Mouse (Mus musculus): ENCODE results near the gene Cic.

Gene Cic

DNA sequence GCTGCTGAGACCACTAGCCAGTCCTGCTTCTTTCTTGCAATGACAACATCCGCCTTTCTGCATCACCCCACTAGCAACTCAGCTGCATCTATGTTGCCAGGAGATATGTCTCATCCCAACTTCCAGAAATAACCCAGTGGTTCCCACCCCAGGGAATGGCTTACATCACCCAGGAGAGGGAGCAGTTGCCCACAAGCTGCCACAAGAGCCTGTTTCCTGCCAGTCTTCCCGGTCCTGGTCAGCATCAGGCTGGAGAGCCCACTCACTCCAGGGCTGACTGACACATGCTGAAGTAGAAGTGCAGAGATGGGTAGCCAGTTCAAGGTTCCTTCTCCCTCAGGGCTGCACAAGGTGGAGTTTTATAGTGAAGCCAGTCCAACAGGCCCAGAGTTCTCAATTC lies 26.4 kb upstream of the Cic start:
- intact Hi-C loops (cut with DNase I) = loop anchor here (5.0 kb wide), 2 partner anchors 76 to 91 kb away; partner anchors contain the start of gene Megf8

DNA sequence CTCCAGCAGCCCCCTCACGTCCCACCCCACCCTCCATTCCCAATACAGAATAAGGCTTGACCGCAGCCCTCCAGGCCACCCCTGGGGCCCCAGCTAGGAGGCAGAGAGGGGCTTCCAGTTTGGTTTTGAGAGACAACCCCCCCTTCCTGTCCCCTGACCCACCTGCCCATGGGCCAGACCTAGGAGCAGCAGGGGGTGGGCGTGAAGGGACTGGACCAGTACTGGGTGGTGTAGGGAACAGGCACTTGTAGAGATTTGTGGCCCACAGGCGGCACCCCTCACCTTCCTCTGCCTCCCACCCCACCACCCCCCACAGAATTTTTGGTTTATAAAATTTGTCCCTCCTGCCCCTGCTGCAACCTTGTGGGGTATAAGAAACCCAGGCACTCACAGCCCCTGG lies 24.1 kb upstream of the Cic start:
- intact Hi-C loops (cut with DNase I) = loop anchor here (5.0 kb wide), 2 partner anchors 74 to 89 kb away; partner anchors contain the start of gene Megf8

DNA sequence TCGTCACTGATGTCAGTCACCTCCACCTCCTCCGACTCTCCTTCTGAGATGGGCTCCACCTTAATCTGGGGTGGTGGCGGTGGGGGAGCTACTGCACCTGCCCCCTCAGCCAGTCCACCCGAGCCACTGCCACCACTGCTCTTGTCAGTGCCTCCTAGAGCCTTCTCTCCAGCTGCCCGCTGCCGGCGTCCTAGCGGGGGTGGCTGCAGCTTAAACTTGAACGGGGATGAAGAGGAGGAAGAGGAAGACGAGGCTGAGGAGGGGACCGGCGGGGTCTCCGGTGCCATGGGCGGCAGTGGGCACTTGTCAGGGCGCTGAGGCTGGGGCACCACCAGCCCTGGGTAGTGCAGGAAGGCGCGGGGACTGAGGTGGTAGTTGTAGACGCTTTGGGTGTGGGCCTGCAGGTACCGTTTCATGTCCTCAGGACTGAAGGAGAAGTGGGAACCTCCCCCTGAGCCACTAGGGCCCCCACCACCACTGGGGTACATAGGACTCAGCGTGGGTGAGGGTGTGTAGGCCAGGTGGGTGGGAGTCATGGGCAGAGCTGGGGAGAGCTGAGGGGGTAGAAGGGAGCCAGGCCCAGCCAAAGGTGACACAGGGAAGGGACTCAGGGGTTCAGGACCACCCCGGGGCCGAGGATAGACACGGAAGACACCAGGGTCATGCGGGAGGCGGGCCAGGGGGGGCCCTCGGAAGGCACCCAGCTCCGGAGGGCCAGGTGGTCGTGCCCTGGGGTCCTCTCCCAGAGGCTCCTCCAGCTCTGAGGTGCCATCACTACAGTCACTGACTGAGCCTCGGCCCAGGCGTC lies 22.7 kb upstream of the Cic start:
- intact Hi-C loops (cut with DNase I) = loop anchor here (5.0 kb wide), 2 partner anchors 73 to 88 kb away; partner anchors contain the start of gene Megf8

DNA sequence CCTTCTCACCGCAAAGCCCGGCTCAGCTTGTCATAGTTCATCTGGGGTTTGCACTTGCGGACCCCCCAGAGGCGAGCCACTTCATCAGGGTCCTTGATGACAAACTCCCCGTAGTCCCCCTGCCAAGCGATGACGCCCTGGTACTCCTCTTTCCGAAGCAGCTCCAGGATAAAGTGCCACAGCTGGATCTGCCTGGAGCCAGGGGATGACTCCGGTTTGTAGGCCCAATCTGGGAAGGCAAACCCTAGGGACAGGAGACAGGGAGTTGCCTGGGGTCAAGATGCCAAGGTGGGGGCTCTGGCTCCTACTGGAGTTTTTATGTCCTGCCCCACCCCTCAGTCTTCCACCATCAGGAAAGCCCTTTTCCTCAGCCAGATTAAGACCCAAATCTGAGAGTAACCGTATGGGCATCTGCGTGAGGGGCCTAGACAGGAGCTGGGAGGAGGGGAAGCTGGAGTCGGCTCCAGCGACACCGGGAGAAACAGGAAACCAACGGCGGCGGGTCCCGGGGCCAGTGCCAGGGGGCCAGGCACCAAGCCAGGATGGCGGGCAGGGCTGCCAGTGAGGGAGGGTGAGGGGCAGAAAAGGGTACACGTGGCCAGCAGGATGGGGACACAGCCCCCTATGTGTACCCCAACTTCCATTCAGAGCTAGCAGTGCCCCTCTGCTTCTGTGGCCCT lies 21.3 kb upstream of the Cic start:
- intact Hi-C loops (cut with DNase I) = no loop called here

DNA sequence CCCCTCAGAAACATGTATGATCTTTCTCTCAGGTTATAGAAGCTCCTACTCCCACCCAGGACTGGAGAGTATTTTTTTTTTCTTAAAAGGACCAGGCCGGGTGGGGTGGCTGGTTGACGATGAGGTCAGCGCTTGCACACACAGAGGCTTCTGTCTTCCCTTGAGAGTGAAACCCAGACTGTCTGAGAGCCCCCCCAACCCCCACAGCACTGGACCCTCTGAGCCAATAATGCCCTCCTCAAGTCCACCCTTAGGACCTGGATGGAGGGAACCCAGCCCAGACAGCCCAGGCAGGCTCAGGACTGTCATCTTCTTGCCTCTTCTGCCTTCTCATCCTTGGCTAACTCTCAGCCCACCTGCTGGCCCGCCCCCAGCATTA lies 20.8 kb upstream of the Cic start:
- intact Hi-C loops (cut with DNase I) = no loop called here

DNA sequence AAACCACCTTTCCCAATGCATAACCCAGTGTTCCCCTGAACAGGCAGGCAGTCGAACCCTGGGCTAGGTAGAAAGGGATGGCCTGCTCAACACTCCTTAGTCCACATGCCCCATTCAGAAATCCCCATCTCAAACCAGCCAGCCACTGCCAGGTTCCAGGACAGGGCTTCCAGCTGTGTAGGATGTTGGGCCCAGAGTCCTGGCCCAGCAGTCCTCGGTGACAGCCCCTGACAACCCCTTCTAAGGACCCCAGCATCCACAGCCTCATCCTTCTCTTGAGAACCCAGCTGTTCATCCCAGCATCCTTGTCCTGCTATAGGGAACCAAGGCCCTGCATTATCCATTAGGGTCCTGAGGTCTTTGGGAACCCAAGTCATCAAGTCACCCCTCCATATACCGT lies 20.0 kb upstream of the Cic start:
- intact Hi-C loops (cut with DNase I) = no loop called here

DNA sequence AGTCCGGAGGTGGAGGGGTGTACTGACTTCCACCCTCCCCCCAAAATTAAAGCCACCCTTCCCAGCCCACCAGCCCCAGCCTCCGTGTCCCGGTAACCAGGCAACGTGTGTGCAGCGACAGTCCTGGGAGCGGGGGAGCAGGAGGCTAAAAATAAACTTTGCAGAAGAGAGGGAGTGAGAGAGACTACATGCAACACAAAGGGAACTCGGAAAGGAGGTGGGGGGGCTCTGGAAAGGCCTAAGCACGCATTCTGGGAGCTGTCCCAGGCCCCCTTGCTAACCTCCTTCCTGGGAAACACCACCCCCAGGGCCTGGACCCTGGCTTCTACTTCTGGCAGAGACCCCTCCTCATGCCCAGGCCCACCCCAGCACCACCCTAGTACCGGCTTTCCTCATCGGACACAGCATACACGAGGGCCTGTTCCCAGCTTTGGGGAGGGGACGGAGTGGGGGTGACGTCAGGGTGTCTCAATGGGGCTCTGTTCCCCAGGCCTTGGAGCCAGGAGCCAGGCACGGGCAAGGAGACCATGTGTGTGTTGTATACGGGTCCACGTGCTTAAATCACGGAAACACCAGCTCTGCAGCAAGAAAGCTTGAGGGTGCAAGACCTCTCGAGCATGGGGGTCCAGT lies 19.4 kb upstream of the Cic start:
- intact Hi-C loops (cut with DNase I) = no loop called here

DNA sequence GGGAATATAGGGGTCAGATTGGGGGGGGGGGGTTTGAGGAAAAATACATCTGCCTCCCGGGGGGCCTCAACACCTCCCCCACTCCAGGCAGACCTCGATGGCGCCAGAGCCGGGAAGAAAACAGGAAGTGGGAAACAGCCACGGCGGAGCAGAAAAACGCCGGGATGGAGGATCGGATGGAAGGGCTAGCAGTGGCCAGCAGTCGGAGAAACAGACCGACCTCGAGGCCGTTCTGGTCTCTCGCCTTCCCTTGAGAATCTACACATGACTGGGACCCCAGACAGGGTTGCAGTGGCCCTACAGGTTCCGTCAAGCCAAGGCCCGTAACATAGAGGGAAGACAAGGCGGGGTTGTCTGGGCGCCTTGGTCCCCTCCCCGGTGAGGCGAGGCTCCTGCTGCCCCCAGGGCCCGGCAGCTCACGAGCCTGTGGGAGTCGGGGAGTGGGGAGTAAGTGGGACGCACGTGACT lies 18.6 kb upstream of the Cic start:
- intact Hi-C loops (cut with DNase I) = no loop called here

DNA sequence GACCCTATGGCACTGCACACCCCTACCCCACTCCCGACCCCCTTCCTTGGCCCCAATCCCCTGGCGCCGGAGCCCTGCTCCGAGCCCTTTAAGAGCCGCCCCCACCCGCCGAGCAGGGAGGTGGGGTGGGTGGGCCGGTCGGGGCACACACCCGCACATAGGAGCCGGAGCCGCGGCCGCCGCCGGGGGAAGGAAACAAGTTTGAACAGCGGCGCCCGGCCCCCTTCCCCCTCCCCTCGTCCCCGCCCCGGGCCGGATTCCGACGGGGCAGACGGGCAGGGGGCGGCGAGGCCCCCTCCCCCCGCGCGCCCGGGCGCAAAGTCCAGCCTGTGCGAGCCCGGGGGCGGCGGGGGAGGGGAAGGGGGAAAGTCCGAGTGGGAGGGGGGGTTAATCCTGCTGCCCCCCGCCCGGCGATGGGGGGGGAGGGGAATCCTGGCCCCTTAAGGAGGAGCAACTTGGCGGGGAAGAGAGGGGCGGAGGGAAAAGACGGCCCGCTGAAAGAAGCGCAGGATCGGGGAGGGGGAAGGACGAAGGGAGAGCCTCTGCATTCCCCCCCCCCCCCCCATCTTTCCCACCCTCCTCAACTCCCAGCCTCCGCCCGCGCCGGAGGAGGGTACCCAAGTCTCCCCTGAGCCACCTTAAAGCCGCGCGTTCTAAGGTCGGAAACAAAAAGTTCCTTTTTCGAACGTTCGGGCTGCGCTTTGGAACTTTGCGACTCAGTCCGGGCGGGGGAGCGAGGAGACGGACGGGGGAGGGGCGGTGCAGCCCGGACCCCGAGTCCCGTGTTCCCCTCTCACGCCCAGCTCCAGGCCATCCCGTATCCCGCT lies 18.0 kb upstream of the Cic start:
- intact Hi-C loops (cut with DNase I) = loop anchor here (2.0 kb wide), 1 partner anchor 17 kb away; the partner anchor contains the start of gene Cic

DNA sequence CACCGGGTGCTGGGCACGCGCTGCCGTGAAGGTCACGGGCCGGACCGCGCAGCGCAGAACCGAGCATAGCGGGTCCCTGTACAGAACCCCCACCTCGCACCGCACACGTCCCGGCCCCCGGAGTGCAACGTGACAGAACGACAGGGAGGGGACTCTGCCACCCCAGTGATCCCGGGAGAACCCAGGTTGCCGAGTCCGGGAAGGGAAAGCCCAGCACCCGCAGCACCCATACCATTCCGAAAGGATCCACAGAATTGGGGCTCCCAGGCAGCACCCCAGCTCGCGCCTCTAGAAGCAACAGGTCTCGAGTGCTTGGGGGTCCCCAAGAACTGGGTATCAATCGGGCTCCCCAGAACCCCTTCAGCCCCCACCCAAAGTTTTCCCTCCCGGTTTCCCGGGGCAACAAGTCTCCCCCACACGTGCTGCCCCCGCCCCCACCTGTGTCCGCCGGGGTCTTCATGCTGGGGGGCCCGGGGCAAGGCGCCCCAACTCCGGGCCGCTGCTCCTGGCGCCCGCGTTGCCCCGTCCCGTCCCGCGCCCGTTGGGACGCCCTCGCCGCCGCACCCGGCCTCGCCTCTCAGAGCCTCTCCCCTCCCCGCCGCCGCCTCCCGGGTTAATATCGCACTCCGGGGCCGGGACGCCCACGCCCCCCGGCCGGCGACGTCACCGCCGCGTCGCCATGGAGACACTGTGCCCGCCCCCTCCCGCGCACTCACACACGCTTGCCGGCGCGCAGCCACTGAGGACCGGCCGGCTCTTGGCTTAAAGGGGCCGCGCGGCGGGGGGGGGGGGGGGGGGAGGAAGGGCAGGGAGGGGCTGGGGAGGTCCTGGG lies 17.1 kb upstream of the Cic start, which contains the start of gene Erf:
TSS of gene Erf (minus strand) at position 621 of the 832 bp plus-strand sequence.
- intact Hi-C loops (cut with DNase I) = loop anchor here (2.0 kb wide), 1 partner anchor 16 kb away; the partner anchor contains the start of gene Cic

DNA sequence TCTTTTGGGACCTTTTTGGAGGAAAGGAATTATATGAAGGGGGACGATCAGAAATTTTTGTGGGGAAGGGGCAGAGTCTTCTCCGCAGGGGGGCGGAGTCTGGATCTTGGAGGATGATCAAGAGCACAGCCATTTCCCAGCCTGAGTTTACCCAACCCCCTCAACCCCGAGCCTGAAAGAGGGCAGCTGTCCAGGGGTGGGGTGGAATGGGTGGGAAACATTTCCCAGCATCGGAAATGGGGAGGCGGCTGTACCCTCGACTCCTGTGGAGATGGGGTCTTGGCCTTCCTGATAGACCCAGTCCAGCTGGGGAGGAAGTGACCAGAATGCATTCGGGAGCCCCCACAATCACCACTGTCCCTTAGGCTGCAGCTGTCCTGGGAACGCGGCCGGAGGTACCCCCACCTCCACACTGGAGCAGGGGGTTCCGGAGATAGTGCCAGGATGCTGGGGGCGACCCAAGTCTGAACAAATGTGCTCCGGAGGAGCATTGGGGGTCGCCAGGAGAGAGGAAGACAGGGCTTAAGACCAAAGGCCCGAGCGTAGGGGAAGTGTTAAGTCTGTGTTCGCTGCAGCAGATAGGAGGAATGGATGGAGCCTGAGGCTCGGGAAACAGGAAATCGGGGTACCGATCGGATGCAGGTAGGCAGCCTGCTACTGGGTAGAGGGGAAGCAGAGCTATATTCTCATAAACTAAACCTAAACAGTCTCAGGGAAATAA lies 16.3 kb upstream of the Cic start:
- intact Hi-C loops (cut with DNase I) = loop anchor here (2.0 kb wide), 1 partner anchor 16 kb away; the partner anchor contains the start of gene Cic

DNA sequence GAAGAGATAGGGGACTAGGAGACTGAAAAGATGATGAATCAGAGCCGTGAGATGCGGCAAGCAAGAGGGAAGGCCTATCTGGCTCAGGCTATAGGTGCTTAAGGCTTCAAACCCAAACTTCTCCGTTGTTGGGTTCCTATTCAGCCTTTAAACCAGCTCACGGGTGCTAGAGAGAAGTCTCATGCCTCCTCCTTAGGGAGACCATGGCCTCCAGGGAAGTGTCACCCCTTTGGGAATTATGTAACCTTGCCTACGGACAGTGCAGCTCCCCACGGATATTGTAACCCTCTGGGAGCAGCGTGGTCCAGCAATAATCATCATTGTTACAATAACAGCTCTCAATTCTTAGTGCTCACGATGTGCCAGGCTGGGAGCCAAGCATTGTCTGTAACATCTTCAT lies 15.7 kb upstream of the Cic start:
- intact Hi-C loops (cut with DNase I) = loop anchor here (2.0 kb wide), 1 partner anchor 15 kb away; the partner anchor contains the start of gene Cic

DNA sequence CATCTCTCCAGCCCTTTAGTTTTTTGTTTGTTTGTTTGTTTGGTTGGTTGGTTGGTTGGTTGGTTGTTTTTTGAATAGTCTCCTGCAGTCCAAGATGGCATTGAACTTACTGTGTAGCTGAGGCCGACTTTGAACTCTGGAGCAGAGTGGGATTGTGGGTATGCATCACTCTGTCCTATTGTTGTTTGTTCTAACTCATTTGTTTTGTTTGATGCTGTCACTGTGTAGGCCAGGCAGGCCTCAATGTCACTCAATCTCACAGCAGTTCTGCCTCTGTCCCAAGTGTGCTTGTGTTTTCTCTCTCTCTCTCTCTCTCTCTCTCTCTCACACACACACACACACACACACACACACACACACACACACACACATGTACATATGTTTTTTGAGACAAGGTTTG lies 5.6 kb upstream of the Cic start:
- intact Hi-C loops (cut with DNase I) = no loop called here

DNA sequence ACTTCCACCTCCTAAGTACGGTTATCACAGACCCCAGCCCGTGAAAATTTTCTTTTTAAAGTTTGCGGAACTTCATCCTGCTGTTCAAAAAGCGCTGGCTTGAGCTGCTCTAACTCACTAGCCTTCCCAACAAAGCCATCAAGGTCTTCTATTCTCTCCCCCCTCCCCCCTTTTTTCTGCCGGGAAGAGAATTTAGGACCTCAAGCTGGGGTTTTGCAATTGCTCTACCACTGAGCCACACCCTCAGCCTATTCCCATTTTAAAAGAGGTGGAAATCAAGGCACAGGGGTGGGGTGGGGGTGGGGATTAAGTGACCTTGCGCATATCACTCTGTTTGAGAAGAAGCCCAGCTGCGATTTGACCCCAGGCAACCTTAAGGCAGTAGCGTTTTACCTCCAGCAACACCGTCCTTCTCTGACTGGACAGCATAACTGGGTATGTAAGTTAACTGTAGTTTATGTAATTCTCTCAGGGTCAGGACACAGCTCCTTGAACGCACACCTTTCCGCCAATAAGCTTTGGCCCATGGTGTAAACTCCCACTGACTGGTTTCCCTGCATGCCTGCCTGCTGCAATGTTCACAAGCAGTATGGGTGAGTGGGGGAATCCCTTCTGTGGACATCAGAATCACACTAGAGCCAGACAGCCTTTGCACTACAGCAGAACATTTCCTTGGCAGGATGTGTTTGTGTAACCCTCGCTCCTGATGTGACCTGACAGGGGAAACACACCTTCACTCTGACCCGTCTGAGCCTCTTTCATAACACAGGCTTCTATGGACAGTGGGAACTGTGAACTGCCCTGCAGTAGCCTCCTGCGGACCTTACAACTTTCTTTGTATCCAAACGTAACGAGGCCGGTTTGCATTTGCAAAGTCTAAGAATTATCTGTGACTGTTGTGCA lies 3.3 kb upstream of the Cic start:
- intact Hi-C loops (cut with DNase I) = no loop called here

DNA sequence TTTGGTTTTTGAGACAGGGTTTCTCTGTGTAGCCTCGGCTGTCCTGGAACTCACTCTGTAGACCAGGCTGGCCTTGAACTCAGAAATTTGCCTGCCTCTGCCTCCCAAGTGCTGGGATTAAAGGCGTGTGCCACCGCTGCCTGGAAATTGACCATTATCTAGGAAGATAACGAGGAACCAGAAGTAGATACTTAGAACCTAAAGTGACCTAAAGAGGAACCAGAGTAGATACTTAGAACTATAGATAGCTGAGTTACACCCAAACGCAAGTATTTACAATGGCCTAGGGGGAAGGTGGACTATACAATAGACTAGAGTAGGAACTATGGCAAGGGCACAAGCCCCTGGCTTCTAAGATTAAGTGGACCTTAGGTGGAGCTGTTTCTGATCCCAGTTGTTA lies 1.8 kb upstream of the Cic start:
- intact Hi-C loops (cut with DNase I) = loop anchor here (2.0 kb wide), 1 partner anchor 15 kb away; the partner anchor contains the start of gene Erf

DNA sequence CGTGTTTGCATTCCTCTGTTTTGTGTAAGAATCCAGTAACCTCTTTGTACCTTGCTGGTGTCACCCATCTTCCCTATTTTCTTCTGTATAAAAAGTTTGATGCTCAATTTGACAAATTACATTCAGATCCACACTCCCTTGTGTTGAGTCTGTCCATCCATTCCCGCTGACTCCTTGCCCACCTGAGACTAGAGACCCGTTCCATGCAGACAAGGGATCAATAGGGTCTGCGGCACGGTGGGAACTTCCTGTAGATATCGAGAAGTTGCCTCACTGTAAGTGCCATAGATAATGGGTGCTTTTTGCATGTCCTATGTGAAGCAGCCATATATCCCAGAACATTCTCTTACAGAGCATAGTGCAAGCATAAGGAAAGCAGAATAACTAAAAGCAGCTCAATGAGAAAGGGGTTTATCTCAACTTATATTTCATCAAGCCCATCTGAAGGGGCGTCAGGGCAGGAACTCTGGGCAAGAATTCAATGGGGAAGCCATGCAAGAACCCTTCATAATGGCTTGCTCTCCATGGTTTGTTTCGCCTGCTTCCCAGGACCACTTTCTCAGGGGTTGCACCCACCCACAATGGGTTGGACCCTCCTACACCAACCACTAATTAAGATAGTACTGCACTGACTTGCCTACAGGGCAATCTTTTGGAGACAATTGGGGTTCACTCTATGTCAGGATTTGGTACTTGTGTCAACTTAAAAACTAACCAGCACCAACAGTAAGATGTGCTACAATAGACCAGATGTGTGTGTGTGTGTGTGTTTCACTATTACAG lies 1.1 kb upstream of the Cic start:
- intact Hi-C loops (cut with DNase I) = loop anchor here (2.0 kb wide), 1 partner anchor 16 kb away; the partner anchor contains the start of gene Erf
